Mouse (Mus musculus): ENCODE results near the gene Zfp551. TPM values are rescaled to one million over a fixed set of nuclear protein-coding genes. Genes with fewer than 3 reads are reported as not detected.

The Zfp551 gene
- not detected in 2 replicates for polyA plus RNA-seq (2012)

GRCm38 (mm10) chr7:12422245-12422849, at the start of gene Zfp551:
Gene Zfp551 (minus strand): TSS chr7:12422751.
- Histone ChIP-seq H3K36me3 (ENCODE audit: control insufficient read depth) (no peaks in the 10 kb centered on the region), H3K9me3 (ENCODE audit: control insufficient read depth, low read length) (no peaks in the 10 kb centered on the region), H3K4me3 (replicated peaks) (peak within 1 kb of the TSS; percentile 67), H3K27me3 (ENCODE audit: control insufficient read depth) (no peaks in the 10 kb centered on the region), H3K4me1 (ENCODE audit: control insufficient read depth) (peaks cover 9% of the 10 kb centered on the region)
- TF ChIP-seq TAL1 (IDR thresholded peaks at IDR 0.05; ENCODE audit: low read length) = no peak

- Histone ChIP-seq H3K27me3 (ENCODE audit: control insufficient read depth) (no peaks in the 10 kb centered on the region), H3K4me1 (ENCODE audit: control insufficient read depth) (peaks cover 9% of the 10 kb centered on the region), H3K4me3 (replicated peaks) (peak overlapping the region; percentile 67), H3K36me3 (ENCODE audit: control insufficient read depth) (no peaks in the 10 kb centered on the region), H3K9me3 (ENCODE audit: control insufficient read depth, low read length) (no peaks in the 10 kb centered on the region)
- no peak for TF ChIP-seq GATA1 (IDR thresholded peaks at IDR 0.05; ENCODE audit: low read length)
- no peak for TF ChIP-seq TAL1 (IDR thresholded peaks at IDR 0.05; ENCODE audit: low read length)
Observed at GRCm38 (mm10) chr7:12422855-12423254, 304 bp upstream of the Zfp551 start.

GRCm38 (mm10) chr7:12421741-12422140, 810 bp downstream of the Zfp551 start:
- TF ChIP-seq GATA1 (IDR thresholded peaks at IDR 0.05; ENCODE audit: low read length) = no peak
- no peak for TF ChIP-seq TAL1 (IDR thresholded peaks at IDR 0.05; ENCODE audit: low read length)
- Histone ChIP-seq H3K9me3 (ENCODE audit: control insufficient read depth, low read length) (no peaks in the 10 kb centered on the region), H3K36me3 (ENCODE audit: control insufficient read depth) (no peaks in the 10 kb centered on the region; the same call in 1 of the 2 replicates), H3K27me3 (ENCODE audit: control insufficient read depth) (no peaks in the 10 kb centered on the region), H3K4me1 (ENCODE audit: control insufficient read depth) (peaks cover 9% of the 10 kb centered on the region), H3K4me3 (replicated peaks) (peak overlapping the region; percentile 67)

GRCm38 (mm10) chr7:12369173-12369572, 53.4 kb downstream of the Zfp551 start, which contains the start of gene Vmn1r84:
Gene Vmn1r84 (minus strand): TSS chr7:12369273.
- H3K4me3 ChIP-seq (replicated peaks) = no peak within 1 kb of the TSS
- H3K9me3 ChIP-seq (ENCODE audit: control insufficient read depth, low read length) = no peaks in the 10 kb centered on the region
- no peak for TF ChIP-seq GATA1 (IDR thresholded peaks at IDR 0.05; ENCODE audit: low read length)
- no peak for TF ChIP-seq TAL1 (IDR thresholded peaks at IDR 0.05; ENCODE audit: low read length)
- H3K4me1 ChIP-seq (ENCODE audit: control insufficient read depth) = no peaks in the 10 kb centered on the region
- no peaks in the 10 kb centered on the region for H3K27me3 ChIP-seq (ENCODE audit: control insufficient read depth)
- no peaks in the 10 kb centered on the region for H3K36me3 ChIP-seq (ENCODE audit: control insufficient read depth)

Other genes starting within 250 kb of the Zfp551 start
- gene Vmn1r80, start 233.5 kb downstream of the Zfp551 start, polyA plus RNA-seq (2012) = under 0.01 and 0.01 TPM in 2 replicates
- under 0.01 TPM in 1 of 2 replicates, not detected in the other for gene Vmn1r81, start 154.5 kb downstream of the Zfp551 start, polyA plus RNA-seq (2012)
- gene Vmn1r82, start 122.3 kb downstream of the Zfp551 start, polyA plus RNA-seq (2012) = not detected in 2 replicates
- gene Vmn1r83, start 93.3 kb downstream of the Zfp551 start, polyA plus RNA-seq (2012) = not detected in 2 replicates
- not detected in 2 replicates for gene Vmn1r84, start 53.5 kb downstream of the Zfp551 start, polyA plus RNA-seq (2012)
- gene Zfp606, start 55.5 kb upstream of the Zfp551 start, polyA plus RNA-seq (2012) = 0.06 TPM in 1 of 2 replicates, not detected in the other
- not detected in 2 replicates for gene 2900092C05Rik, start 89.8 kb upstream of the Zfp551 start, polyA plus RNA-seq (2012)
- gene Vmn2r53, start 186.0 kb upstream of the Zfp551 start, polyA plus RNA-seq (2012) = not detected in 2 replicates
- gene Vmn2r54, start 217.6 kb upstream of the Zfp551 start, polyA plus RNA-seq (2012) = not detected in 2 replicates

Measured in erythroblast, embryonic 14.5 days (primary cell).